Mouse (Mus musculus): ENCODE measurements around the gene Osbpl10.
"Not testable (repeated sequence)": the region's sequence is repeated elsewhere in the genome, so short reads cannot be mapped to it uniquely, and the experiment has no call there.

The Osbpl10 gene

GRCm38 (mm10) chr9:114985741-114986140 lies 7.4 kb downstream of the Osbpl10 start:
- peak; percentile 1 for DNase-seq

GRCm38 (mm10) chr9:114986361-114986760 lies 8.0 kb downstream of the Osbpl10 start:
- no peak for DNase-seq

- peak; percentile 0 for DNase-seq
These were observed 9.7 kb downstream of the Osbpl10 start for GRCm38 (mm10) chr9:114988029-114988428.

GRCm38 (mm10) chr9:114988610-114989327 lies 10.4 kb downstream of the Osbpl10 start:
- DNase-seq, result peak; percentile 62

DNA sequence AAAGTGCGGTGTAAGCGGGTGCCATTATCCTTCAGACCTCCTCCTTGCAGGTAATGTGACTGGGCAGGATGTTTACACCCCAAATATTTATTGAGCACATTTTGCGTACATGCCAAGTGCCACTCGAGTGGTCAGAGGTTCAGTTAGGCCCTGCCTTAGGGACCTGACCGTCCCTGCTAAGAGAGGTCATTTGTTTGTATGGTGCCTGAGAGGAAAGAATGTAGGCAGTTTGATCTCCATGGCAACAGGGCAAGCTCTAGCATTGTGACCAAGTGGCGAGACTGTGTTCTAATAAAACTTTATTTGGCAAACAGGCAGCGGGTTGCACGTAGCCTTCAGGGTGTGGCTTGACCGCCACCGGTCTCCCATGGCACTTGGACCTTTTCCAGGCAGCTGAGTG lies 12.1 kb downstream of the Osbpl10 start:
- peak; percentile 5 for DNase-seq

DNA sequence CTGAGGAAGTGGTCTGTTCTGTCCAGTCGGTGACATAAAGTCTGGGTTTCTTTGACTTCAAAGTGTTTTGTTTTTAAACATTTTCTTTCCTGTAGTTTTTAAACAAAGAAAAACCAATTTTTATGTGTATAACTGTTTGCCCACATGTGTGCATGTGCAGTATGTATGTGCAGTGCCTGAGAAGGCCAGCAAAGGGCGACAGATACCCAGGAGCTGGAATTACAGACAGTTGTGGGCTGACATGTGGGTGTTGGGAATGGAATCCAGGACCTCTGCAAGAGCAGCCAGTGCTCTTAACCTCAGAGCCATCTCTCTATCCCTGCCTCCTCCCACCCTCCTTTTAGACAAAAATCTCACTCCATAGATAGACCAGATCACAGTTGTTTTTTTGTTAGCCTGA lies 14.2 kb downstream of the Osbpl10 start:
- DNase-seq, result no peak

GRCm38 (mm10) chr9:114995250-114995649 lies 16.9 kb downstream of the Osbpl10 start:
- peak; percentile 1 for DNase-seq

DNA sequence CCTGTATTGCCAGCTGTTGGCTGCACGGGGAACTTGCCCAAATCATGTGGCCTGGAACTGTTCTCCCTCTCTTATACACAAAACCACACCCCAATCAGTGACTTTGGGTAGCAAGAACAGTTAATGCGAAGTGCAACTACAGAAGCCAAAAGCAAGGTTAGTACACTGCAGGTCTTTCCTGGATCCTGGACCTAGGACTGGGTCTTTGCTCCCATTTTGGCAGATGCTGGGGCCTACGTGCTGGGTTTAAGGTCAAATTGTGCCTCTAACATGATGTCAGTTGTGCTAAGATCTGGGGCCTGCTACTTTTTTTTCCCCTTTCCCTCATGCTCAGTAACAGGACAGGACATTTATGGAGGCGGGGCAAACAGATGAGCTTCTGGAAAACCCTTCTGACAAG lies 17.3 kb downstream of the Osbpl10 start:
- peak; percentile 1 for DNase-seq

DNA sequence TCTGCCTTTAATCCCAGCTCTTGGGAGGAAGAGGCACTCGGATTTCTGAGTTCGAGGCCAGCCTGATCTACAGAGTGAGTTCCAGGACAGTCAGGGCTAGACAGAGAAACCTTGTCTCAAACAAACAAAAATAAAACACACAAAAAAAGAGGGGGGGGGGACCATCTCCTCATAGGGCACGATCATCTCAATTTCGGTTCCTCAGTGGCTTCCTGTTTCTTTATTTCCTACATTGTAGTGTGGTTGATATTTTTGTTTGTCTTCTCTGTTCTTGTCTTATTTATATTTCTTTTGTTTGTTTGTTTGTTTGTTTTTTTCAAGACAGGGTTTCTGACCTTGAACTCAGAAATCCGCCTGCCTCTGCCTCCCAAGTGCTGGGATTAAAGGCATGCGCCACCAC lies 18.1 kb downstream of the Osbpl10 start:
- no peak for DNase-seq

- no peak for DNase-seq
These were observed 20.8 kb downstream of the Osbpl10 start for GRCm38 (mm10) chr9:114999010-114999770.

- no peak for DNase-seq
These were observed 21.4 kb downstream of the Osbpl10 start for GRCm38 (mm10) chr9:114999771-115000146.

DNA sequence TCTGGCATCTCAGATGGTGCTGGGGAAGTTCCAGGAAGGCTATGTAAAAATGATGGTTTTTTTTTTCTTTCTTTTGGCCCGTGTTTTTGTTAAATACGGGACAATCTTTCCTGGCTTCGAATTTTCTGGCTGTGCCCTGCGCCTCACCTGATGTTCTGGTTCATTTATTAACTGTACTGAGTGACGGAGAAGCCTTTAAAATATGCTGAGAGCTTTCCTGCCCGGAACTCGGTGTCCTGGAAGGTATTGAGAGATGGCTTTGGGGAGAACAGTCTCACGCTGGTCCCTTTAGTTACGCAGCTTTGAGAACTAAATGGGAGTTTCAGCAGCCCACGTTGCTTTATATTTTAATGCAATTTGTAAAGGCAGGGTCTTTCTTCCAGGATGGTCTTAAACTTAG lies 27.1 kb downstream of the Osbpl10 start:
- DNase-seq, result peak; percentile 2

GRCm38 (mm10) chr9:115007776-115008175 lies 29.4 kb downstream of the Osbpl10 start:
- no peak for DNase-seq

GRCm38 (mm10) chr9:115008194-115008593 lies 29.8 kb downstream of the Osbpl10 start:
- DNase-seq, result no peak

DNA sequence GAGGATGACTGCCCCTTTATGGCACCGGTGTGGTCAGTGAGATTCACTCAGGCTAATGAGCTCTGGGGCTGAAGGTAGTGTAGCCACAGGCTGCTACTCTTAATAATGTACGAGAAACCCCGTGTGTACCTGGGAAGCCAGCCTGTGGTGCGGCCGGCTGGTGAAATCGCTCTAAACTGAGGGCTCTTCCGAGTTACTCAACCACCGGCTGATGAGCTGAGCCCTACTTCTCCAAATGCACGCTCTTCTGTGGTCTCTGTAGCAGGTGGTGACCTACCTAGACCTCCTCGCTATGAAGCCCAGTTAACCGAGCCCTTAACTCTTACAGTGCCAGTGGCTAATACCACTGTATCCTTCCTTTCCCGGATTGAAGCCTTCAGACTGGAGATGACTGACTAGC lies 34.0 kb downstream of the Osbpl10 start:
- no peak for DNase-seq

- DNase-seq, result no peak
These were observed 41.8 kb downstream of the Osbpl10 start for GRCm38 (mm10) chr9:115020141-115020540.

DNA sequence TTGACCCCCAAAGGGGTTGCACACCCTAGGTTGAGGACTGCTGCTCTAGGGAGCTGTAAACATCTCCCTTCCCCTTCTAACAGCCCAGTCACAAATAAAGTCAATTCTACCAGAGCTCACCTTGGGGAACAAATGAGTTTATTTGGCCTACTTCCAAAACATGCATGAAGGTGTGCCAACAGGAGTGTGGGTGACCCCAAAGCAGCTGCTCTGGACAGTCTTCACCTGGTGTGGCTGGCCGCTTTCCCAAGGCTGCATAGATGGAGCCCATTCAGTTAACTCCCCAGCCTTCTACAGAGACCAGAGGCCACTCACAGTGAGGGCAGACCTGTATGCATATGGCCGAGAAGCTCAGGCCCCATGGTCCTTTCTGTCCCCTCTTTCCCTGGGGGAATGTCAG lies 43.0 kb downstream of the Osbpl10 start:
- DNase-seq, result no peak

- no peak for DNase-seq
These were observed 44.8 kb downstream of the Osbpl10 start for GRCm38 (mm10) chr9:115023137-115023536.

DNA sequence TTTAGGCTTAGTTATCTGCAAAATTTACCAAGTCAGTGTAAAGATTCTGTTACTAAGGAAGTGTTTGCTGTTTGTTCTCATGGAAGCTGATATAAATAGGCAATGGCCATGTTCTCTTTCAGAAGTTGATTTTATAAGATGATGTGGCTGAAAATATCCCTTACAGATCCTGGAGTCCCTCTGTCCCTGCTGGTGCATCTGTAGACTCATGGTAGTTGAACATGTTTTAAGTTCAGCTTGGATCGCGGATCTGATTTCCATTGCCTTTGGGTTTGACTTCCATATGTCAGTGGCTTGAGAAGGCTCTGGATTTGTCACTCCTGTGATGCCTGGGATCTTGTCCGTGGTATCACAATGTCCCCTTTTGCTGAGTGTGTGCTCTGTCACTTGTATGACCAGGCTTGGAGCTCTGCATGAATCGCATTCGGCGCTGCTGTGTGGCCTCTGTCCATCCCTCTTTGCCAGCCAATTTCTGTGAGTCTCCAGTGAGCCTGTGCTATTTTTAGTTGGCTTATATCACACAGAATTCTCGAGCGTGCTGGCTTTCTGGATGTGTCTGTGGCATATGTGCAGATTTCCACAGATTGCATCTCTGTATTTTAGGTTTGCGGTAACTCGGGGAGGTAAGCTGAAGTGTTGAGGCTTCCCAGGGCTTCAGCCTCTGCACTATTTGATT lies 45.5 kb downstream of the Osbpl10 start:
- no peak for DNase-seq

DNA sequence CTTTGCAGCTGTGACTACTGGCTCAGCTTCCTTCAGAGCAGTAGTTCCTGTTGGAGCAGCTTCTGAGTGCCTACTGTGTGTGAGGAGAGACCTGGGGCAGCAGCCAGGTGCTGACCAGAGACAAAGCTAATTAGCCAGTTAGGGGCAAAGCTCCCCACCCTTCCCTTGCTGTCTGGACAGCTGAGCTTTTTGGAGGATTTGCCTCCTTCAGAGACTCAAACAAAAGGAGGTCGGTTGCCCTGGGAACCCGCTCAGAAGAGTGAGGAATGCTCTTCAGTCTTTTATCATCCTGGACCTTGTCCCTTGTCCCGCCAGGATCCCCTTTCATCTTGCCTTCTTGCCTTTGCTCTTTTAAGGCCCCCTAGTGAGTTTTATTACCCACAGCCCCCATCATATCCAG lies 50.9 kb downstream of the Osbpl10 start:
- DNase-seq, result no peak

GRCm38 (mm10) chr9:115030581-115030980 lies 52.2 kb downstream of the Osbpl10 start:
- DNase-seq, result no peak

GRCm38 (mm10) chr9:115031046-115031445 lies 52.7 kb downstream of the Osbpl10 start:
- DNase-seq, result not testable (repeated sequence)

GRCm38 (mm10) chr9:115032786-115033185 lies 54.4 kb downstream of the Osbpl10 start:
- DNase-seq, result no peak

GRCm38 (mm10) chr9:115034271-115034670 lies 55.9 kb downstream of the Osbpl10 start:
- DNase-seq, result no peak
